Mouse (Mus musculus): ENCODE measurements around the gene Sidt2.

Gene Sidt2

GRCm38 (mm10) chr9:45910995-45911394 is 44.1 kb downstream of the Sidt2 start:
- DNase-seq (ENCODE audit: low spot score) = no peak

GRCm38 (mm10) chr9:45907078-45907428 is 48.0 kb downstream of the Sidt2 start:
- peak; percentile 16 for DNase-seq (ENCODE audit: low spot score)

GRCm38 (mm10) chr9:45906355-45907077 is 48.5 kb downstream of the Sidt2 start, which contains the start of the genes Pcsk7 and Rnf214:
Gene Pcsk7, plus strand, starts transcription at chr9:45906497.
Gene Rnf214, minus strand, starts transcription at chr9:45906911.
- peak; percentile 91 for DNase-seq (ENCODE audit: low spot score)

- peak; percentile 41 for DNase-seq (ENCODE audit: low spot score)
These were observed 49.2 kb downstream of the Sidt2 start for GRCm38 (mm10) chr9:45905811-45906237.

- DNase-seq (ENCODE audit: low spot score) = no peak
These were observed 49.9 kb downstream of the Sidt2 start for GRCm38 (mm10) chr9:45905196-45905595.

GRCm38 (mm10) chr9:45893681-45894080 is 61.4 kb downstream of the Sidt2 start:
- DNase-seq (ENCODE audit: low spot score) = no peak

Measured in MN1 (cell line).